Mouse (Mus musculus) forebrain, embryonic 14.5 days (tissue): Measurements from ENCODE around the gene Antxr1. TPM values are rescaled to one million over a fixed set of nuclear protein-coding genes. Genes with fewer than 3 reads are reported as not detected.

Source experiments
- ATAC-seq: fragments of 200-750 bp; cut with Nextera tagmentation; 2 replicates; pipeline ENCODE4 v1.8.0; 2017; ENCODE audit warnings: mild to moderate bottlenecking, moderate library complexity
- DNase-seq: peaks from one replicate; pipeline ENCODE4 v3.0.0-alpha.2; 2015; ENCODE audit warnings: low spot score
- H3K27ac ChIP-seq: fragments of 300-500 bp; sonication (generic); 2 replicates; pipeline ENCODE4 v1.5.1; 2014; ENCODE audit warnings: low read depth, mild to moderate bottlenecking, control low read depth, low read length, moderate library complexity
- H3K27me3 ChIP-seq: fragments of 300-500 bp; sonication (generic); replicated peaks from 2 replicates; pipeline ENCODE4 v1.6.1; 2014; ENCODE audit warnings: low read length, control low read depth, mixed read lengths; ENCODE audit not compliant: control insufficient read depth, insufficient read depth
- H3K36me3 ChIP-seq: fragments of 300-500 bp; sonication (generic); 2 replicates; pipeline ENCODE4 v1.6.1; 2014; ENCODE audit warnings: low read length, control low read depth; ENCODE audit not compliant: control insufficient read depth, insufficient read depth
- H3K4me1 ChIP-seq: fragments of 300-500 bp; sonication (generic); 2 replicates; pipeline ENCODE4 v1.6.1; 2014; ENCODE audit warnings: antibody characterized with exemption, low read length, control low read depth; ENCODE audit not compliant: control insufficient read depth, insufficient read depth
- H3K4me2 ChIP-seq: fragments of 300-500 bp; sonication (generic); 2 replicates; pipeline ENCODE4 v1.6.1; 2014; ENCODE audit warnings: mild to moderate bottlenecking, control low read depth, low read length
- H3K4me3 ChIP-seq: fragments of 300-500 bp; sonication (generic); 2 replicates; pipeline ENCODE4 v1.5.1; 2014; ENCODE audit warnings: low read depth, low read length, control low read depth
- H3K9ac ChIP-seq: fragments of 300-500 bp; sonication (generic); 2 replicates; pipeline ENCODE4 v1.6.1; 2014; ENCODE audit warnings: mild to moderate bottlenecking, low read length, control low read depth, moderate library complexity
- H3K9me3 ChIP-seq: fragments of 300-500 bp; sonication (generic); replicated peaks from 2 replicates; pipeline ENCODE4 v1.6.1; 2016; ENCODE audit warnings: low read length, control low read depth, mixed read lengths; ENCODE audit not compliant: control insufficient read depth
- WGBS: fragments of 180-500 bp; shearing (Covaris S2); extraction: QIAGEN DNeasy Blood & Tissue Kit; methylation state at CpG from one replicate; pipeline ENCODE4 v1.1.7; 2014; 5-methylcytosine and 5-hydroxymethylcytosine counted together
- polyA plus RNA-seq: library from polyadenylated mRNA; unstranded; fragments of >200 nt; fragmentation: Nextera tagmentation; extraction: Ambion mirVana; gene quantifications from 2 replicates; pipeline ENCODE4 v1.2.1, GENCODE M21; 2014

The Antxr1 gene
- polyA plus RNA-seq, 1 experiment from 2014 or later, result 2.3 TPM

GRCm38 (mm10) chr6:87153836-87154235 lies 181.8 kb downstream of the Antxr1 start:
- Histone ChIP-seq H3K9ac (no peak overlapping the region), H3K4me3 (no peak overlapping the region), H3K27me3 (no peaks in the 10 kb centered on the region), H3K27ac (no peak overlapping the region), H3K4me2 (no peak overlapping the region), H3K36me3 (no peaks in the 10 kb centered on the region), H3K4me1 (no peaks in the 10 kb centered on the region), H3K9me3 (no peaks in the 10 kb centered on the region)
- DNase-seq, result no peak
- no peak for ATAC-seq
- WGBS, result 92% methylated on average over 3 of the region's 3 CpGs

GRCm38 (mm10) chr6:87153231-87153580 lies 182.4 kb downstream of the Antxr1 start:
- no peak overlapping the region for H3K27ac ChIP-seq
- no peaks in the 10 kb centered on the region for H3K27me3 ChIP-seq
- H3K4me1 ChIP-seq, result no peaks in the 10 kb centered on the region
- no peaks in the 10 kb centered on the region for H3K36me3 ChIP-seq
- H3K4me3 ChIP-seq, result no peak overlapping the region
- ATAC-seq (no peak), DNase-seq (no peak)
- no peak overlapping the region for H3K9ac ChIP-seq
- 86% methylated on average over 7 of the region's 7 CpGs for WGBS
- no peaks in the 10 kb centered on the region for H3K9me3 ChIP-seq
- H3K4me2 ChIP-seq, result no peak overlapping the region

- Histone ChIP-seq H3K4me1 (no peaks in the 10 kb centered on the region), H3K27ac (no peak overlapping the region), H3K4me3 (no peak overlapping the region), H3K4me2 (no peak overlapping the region), H3K27me3 (no peaks in the 10 kb centered on the region), H3K9ac (no peak overlapping the region), H3K36me3 (no peaks in the 10 kb centered on the region), H3K9me3 (no peaks in the 10 kb centered on the region)
- DNase-seq (no peak), ATAC-seq (no peak)
- WGBS, result 88% methylated on average over 21 of the region's 21 CpGs
These were observed 183.0 kb downstream of the Antxr1 start for GRCm38 (mm10) chr6:87152461-87153230.

- H3K36me3 ChIP-seq, result no peaks in the 10 kb centered on the region
- DNase-seq, result no peak
- no peak overlapping the region for H3K9ac ChIP-seq
- no peaks in the 10 kb centered on the region for H3K27me3 ChIP-seq
- ATAC-seq, result no peak
- no peak overlapping the region for H3K4me3 ChIP-seq
- 94% methylated on average over 8 of the region's 8 CpGs for WGBS
- no peaks in the 10 kb centered on the region for H3K4me1 ChIP-seq
- no peaks in the 10 kb centered on the region for H3K9me3 ChIP-seq
- H3K27ac ChIP-seq, result no peak overlapping the region
- no peak overlapping the region for H3K4me2 ChIP-seq
These were observed 184.2 kb downstream of the Antxr1 start for GRCm38 (mm10) chr6:87151427-87151826.

GRCm38 (mm10) chr6:87150471-87150870 lies 185.2 kb downstream of the Antxr1 start:
- no peaks in the 10 kb centered on the region for H3K4me1 ChIP-seq
- H3K36me3 ChIP-seq, result no peaks in the 10 kb centered on the region
- H3K9me3 ChIP-seq, result no peaks in the 10 kb centered on the region
- no peak overlapping the region for H3K9ac ChIP-seq
- no peak overlapping the region for H3K4me3 ChIP-seq
- H3K27me3 ChIP-seq, result no peaks in the 10 kb centered on the region
- ATAC-seq (no peak), DNase-seq (no peak)
- H3K4me2 ChIP-seq, result no peak overlapping the region
- H3K27ac ChIP-seq, result no peak overlapping the region
- 87% methylated on average over 7 of the region's 7 CpGs for WGBS

DNA sequence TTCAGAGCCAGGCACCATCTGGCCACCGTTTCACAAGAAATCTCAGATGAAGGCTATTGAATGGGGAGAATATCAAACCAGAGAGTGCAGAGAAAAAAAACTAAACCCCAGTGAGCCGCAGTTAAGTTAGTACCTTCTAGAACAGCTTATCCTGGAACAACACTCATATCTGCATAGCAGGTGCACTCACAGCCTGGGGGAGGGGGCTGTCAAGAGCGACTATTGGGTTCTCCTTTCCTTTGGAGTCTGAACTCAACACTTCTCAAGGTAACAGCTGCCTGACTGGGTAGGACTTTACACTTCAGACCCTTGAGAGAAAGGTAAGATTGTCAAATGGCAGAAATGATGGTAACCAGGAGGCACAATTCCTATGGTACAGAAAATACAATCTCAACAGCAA lies 187.7 kb downstream of the Antxr1 start:
- Histone ChIP-seq H3K4me3 (no peak overlapping the region), H3K9ac (no peak overlapping the region), H3K27ac (no peak overlapping the region), H3K4me2 (no peak overlapping the region), H3K36me3 (no peaks in the 10 kb centered on the region), H3K27me3 (no peaks in the 10 kb centered on the region), H3K9me3 (no peaks in the 10 kb centered on the region), H3K4me1 (no peaks in the 10 kb centered on the region)
- no peak for DNase-seq
- 87% methylated on average over 3 of the region's 3 CpGs for WGBS
- no peak for ATAC-seq

- H3K4me3 ChIP-seq, result no peak overlapping the region
- DNase-seq (peak; percentile 24), ATAC-seq (no peak)
- H3K27ac ChIP-seq, result no peak overlapping the region
- no peaks in the 10 kb centered on the region for H3K4me1 ChIP-seq
- no peak overlapping the region for H3K4me2 ChIP-seq
- no peaks in the 10 kb centered on the region for H3K9me3 ChIP-seq
- 74% methylated on average over 13 of the region's 13 CpGs for WGBS
- H3K36me3 ChIP-seq, result no peaks in the 10 kb centered on the region
- no peaks in the 10 kb centered on the region for H3K27me3 ChIP-seq
- no peak overlapping the region for H3K9ac ChIP-seq
These were observed 192.0 kb downstream of the Antxr1 start for GRCm38 (mm10) chr6:87143594-87143993.

DNA sequence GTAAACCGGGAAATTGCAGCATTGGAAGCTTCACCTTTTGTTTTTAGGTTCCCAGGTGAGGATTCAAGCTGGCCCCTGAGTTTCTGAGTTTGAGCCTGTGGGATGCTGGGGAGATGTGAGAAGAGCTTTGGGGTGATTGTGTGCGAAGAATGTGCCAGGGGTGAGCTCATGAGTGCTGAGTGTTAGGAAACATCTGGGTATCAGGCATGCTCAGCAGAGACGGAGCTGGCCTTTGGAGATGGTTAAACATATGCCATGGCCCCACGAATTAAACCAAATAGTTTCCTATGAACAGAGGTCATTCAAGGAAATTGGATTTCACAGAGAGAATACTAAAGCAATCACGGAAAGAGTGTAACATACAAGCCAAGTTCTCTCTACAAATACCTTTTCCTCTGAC lies 193.4 kb downstream of the Antxr1 start:
- H3K4me2 ChIP-seq, result no peak overlapping the region
- no peak overlapping the region for H3K27ac ChIP-seq
- H3K4me1 ChIP-seq, result no peaks in the 10 kb centered on the region
- no peaks in the 10 kb centered on the region for H3K36me3 ChIP-seq
- H3K9me3 ChIP-seq, result no peaks in the 10 kb centered on the region
- H3K27me3 ChIP-seq, result no peaks in the 10 kb centered on the region
- ATAC-seq (no peak), DNase-seq (no peak)
- WGBS, result 87% methylated on average over 5 of the region's 5 CpGs
- no peak overlapping the region for H3K4me3 ChIP-seq
- no peak overlapping the region for H3K9ac ChIP-seq

DNA sequence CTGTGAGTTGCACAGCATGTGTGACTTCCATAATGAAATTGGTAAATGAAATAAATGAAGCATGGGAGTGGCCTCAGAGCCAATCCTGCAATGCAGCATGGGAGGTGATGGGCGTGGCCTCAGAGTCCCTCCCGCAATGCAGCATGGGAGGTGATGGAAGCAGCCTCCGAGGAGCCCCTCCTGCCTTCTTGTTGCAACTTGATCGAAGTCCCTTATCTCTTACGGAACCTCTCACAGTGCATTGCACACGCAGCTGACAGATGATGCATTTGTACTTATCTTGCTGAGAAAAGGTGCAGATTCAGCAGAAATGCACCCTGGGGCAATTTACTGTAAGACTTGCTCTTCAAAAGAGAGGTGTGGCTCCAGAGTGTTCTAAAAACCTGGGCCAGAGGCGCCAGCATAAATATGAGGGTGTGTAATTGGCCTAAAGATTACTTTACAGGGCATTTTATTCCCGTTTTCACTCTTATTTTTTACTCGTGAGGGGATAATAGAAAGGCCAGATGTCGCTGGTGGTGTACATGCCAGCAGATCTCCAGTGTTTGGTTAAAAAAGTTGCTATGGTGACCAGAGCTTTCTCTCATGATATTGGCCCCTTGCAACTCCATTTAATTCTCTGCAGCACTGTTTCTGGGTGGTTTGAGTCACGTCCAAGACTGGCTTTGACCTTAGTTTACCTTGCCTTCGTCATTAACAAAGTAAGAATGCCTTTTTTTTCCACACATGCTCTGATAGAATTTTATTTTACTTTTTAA lies 195.6 kb downstream of the Antxr1 start:
- Histone ChIP-seq H3K4me1 (no peaks in the 10 kb centered on the region), H3K4me2 (no peak overlapping the region), H3K36me3 (no peaks in the 10 kb centered on the region), H3K4me3 (no peak overlapping the region), H3K27ac (no peak overlapping the region), H3K9ac (no peak overlapping the region), H3K9me3 (no peaks in the 10 kb centered on the region), H3K27me3 (no peaks in the 10 kb centered on the region)
- ATAC-seq (no peak), DNase-seq (no peak)
- 68% methylated on average over 12 of the region's 12 CpGs for WGBS
